Mouse (Mus musculus) heart, postnatal 0 days (tissue): ENCODE results near the gene Ccdc189.

Experiments
- CTCF ChIP-seq: IDR thresholded peaks from 2 replicates; pipeline ENCODE4 v1.5.1; 2016; ENCODE audit warnings: antibody characterized with exemption, control low read depth, low read depth
- EP300 ChIP-seq: IDR thresholded peaks from 2 replicates; pipeline ENCODE4 v1.6.1; 2016; ENCODE audit warnings: antibody characterized with exemption, low read depth

DNA sequence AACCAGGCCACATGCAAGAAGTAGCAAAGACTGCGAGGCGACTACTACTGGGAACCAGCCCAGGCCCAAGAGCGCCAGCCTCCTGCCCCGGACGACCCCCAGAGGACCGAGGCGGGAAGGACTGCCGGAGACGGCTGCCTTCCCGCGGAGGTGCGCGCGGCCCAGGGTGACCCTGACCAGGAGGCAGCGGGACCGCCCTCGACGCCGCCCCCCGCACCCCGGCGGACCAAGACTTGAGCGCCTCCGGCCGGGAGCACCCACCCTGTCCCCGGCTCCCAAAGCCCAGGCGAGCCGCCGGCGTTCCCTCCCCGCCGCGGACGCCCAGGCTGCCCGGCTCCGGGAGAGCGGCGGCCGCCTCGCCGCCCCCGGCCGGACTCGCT is 26.1 kb upstream of the Ccdc189 start:
- TF ChIP-seq CTCF (no peak), EP300 (no peak)
